Mouse (Mus musculus): ENCODE data around the gene Taok1. TPM values are rescaled to one million over a fixed set of nuclear protein-coding genes. Genes with fewer than 3 reads are reported as not detected.

Taok1 gene
- polyA plus RNA-seq, 1 experiment = 9.2 TPM

DNA sequence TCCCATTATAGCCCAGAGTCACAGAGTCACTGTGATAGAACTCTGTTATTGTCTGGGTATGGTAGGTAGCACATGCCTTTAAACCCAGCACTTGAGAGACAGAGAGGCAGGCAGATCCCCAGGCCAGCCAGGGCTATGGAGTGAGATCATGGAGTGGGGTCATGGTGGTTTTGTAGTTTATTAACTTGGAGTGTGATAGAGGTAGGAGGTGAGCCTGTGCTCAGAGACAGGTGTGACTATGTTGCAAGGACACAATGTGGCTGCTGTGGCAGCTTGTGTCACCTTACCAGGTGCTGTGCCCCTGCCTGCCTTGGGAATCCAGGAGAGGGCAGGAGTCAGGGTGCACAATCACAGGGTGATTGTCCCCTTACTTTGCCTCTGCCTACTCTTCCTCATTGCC lies 112.1 kb downstream of the Taok1 start:
- Histone ChIP-seq H3K4me2 (ENCODE audit: low read depth) (no peak overlapping the region), H3K4me3 (no peak overlapping the region), H3K36me3 (ENCODE audit: control insufficient read depth, insufficient read depth) (no peaks in the 10 kb centered on the region), H3ac (ENCODE audit: control insufficient read depth, insufficient read length) (no peak overlapping the region), H3K27me3 (ENCODE audit: control insufficient read depth, insufficient read depth, insufficient read length) (no peaks in the 10 kb centered on the region), H3K79me2 (ENCODE audit: control insufficient read depth, insufficient read depth) (peaks cover 55% of the 10 kb centered on the region)
- TF ChIP-seq TCF3 (IDR thresholded peaks at IDR 0.05; ENCODE audit: insufficient read length, low read depth) (no peak), TCF12 (IDR thresholded peaks at IDR 0.05; ENCODE audit: insufficient read depth, poor library complexity, severe bottlenecking) (no peak), REST (IDR thresholded peaks at IDR 0.05; ENCODE audit: insufficient read depth, insufficient read length) (no peak), MYOG (IDR thresholded peaks at IDR 0.05; ENCODE audit: control insufficient read depth in 1 of 3, insufficient read depth in 1 of 3, insufficient read length in 2 of 3, low read depth in 2 of 3) (no peak), CEBPB (IDR thresholded peaks at IDR 0.05; ENCODE audit: insufficient read depth, poor library complexity, severe bottlenecking) (no peak), POLR2A (IDR thresholded peaks at IDR 0.05; ENCODE audit: insufficient read length, low read depth) (no peak), SRF (IDR thresholded peaks at IDR 0.05; ENCODE audit: control insufficient read depth, insufficient read length, low read depth) (no peak), E2F4 (IDR thresholded peaks at IDR 0.05; ENCODE audit: insufficient read depth) (no peak), MYOD1 (IDR thresholded peaks at IDR 0.05; ENCODE audit: control insufficient read depth in 1 of 3, insufficient read length in 2 of 3, low read depth in 2 of 3) (no peak)

DNA sequence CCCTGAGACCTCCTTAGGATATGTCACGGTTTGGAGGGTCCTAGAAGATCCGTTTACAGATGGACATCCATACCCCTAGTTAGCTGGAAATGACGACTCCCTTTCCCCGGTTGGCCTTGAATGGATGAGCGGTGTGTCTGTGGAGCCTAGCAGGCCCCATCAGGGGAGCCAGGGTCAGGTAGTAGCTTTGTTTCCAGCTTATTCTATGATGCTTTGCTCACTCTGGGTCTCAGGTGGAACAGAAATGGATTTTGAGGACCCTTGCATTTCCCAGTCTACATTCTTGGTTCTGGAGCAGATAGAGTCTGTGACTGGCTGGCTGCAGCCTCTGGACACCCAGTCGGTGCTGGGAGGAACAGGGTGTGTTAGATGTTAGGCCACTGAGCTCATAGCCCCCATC lies 112.8 kb downstream of the Taok1 start:
- Histone ChIP-seq H3K27me3 (ENCODE audit: control insufficient read depth, insufficient read depth, insufficient read length) (no peaks in the 10 kb centered on the region), H3ac (ENCODE audit: control insufficient read depth, insufficient read length) (no peak overlapping the region), H3K4me3 (peak overlapping the region; percentile 57), H3K79me2 (ENCODE audit: control insufficient read depth, insufficient read depth) (peaks cover 55% of the 10 kb centered on the region), H3K36me3 (ENCODE audit: control insufficient read depth, insufficient read depth) (no peaks in the 10 kb centered on the region), H3K4me2 (ENCODE audit: low read depth) (peak overlapping the region; percentile 97)
- no peak for TF ChIP-seq CEBPB (IDR thresholded peaks at IDR 0.05; ENCODE audit: insufficient read depth, poor library complexity, severe bottlenecking)
- no peak for TF ChIP-seq USF1 (IDR thresholded peaks at IDR 0.05; ENCODE audit: low read depth)
- TF ChIP-seq E2F4 (IDR thresholded peaks at IDR 0.05; ENCODE audit: insufficient read depth) = no peak
- TF ChIP-seq SRF (IDR thresholded peaks at IDR 0.05; ENCODE audit: control insufficient read depth, insufficient read length, low read depth) = no peak
- TF ChIP-seq MAX (IDR thresholded peaks at IDR 0.05; ENCODE audit: low read depth) = no peak
- no peak for TF ChIP-seq TCF3 (IDR thresholded peaks at IDR 0.05; ENCODE audit: insufficient read length, low read depth)
- no peak for TF ChIP-seq MYOG (IDR thresholded peaks at IDR 0.05; ENCODE audit: control insufficient read depth in 1 of 3, insufficient read depth in 1 of 3, insufficient read length in 2 of 3, low read depth in 2 of 3)
- TF ChIP-seq REST (IDR thresholded peaks at IDR 0.05; ENCODE audit: insufficient read depth, insufficient read length) = no peak
- TF ChIP-seq POLR2A (IDR thresholded peaks at IDR 0.05; ENCODE audit: insufficient read length, low read depth) = no peak
- TF ChIP-seq POLR2AphosphoS2 (IDR thresholded peaks at IDR 0.05; ENCODE audit: insufficient read length, low read depth) = no peak
- TF ChIP-seq MYOD1 (IDR thresholded peaks at IDR 0.05; ENCODE audit: control insufficient read depth in 1 of 3, insufficient read length in 2 of 3, low read depth in 2 of 3) = no peak

DNA sequence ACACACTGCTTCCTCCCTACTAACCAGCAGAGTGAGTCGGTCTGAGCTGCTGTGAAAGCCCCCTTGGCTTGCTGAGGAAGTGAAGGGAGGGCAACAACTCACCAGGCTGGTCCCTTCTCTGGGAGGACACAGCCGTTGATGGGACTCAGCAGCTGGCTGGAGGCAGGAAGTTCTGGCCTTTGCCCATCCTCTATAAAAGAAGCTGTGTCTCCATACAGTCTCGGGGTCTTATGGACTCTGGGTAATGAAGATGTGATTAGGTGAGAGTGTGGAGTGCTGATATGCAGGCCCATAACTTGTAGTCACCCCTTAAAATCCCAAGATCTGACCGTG lies 113.3 kb downstream of the Taok1 start:
- TF ChIP-seq TCF12 (IDR thresholded peaks at IDR 0.05; ENCODE audit: insufficient read depth, poor library complexity, severe bottlenecking) (no peak), MYOD1 (IDR thresholded peaks at IDR 0.05; ENCODE audit: control insufficient read depth in 1 of 3, insufficient read length in 2 of 3, low read depth in 2 of 3) (peak in 2 of 3 experiments; percentile 60 to 69), CEBPB (IDR thresholded peaks at IDR 0.05; ENCODE audit: insufficient read depth, poor library complexity, severe bottlenecking) (no peak), USF1 (IDR thresholded peaks at IDR 0.05; ENCODE audit: low read depth) (no peak)
- H3K27me3 ChIP-seq (ENCODE audit: control insufficient read depth, insufficient read depth, insufficient read length) = no peaks in the 10 kb centered on the region
- H3K4me2 ChIP-seq (ENCODE audit: low read depth) = peak overlapping the region; percentile 97
- peak overlapping the region; percentile 82 for H3ac ChIP-seq (ENCODE audit: control insufficient read depth, insufficient read length)
- H3K36me3 ChIP-seq (ENCODE audit: control insufficient read depth, insufficient read depth) = no peaks in the 10 kb centered on the region
- peaks cover 55% of the 10 kb centered on the region for H3K79me2 ChIP-seq (ENCODE audit: control insufficient read depth, insufficient read depth)
- H3K4me3 ChIP-seq = peak overlapping the region; percentile 57

DNA sequence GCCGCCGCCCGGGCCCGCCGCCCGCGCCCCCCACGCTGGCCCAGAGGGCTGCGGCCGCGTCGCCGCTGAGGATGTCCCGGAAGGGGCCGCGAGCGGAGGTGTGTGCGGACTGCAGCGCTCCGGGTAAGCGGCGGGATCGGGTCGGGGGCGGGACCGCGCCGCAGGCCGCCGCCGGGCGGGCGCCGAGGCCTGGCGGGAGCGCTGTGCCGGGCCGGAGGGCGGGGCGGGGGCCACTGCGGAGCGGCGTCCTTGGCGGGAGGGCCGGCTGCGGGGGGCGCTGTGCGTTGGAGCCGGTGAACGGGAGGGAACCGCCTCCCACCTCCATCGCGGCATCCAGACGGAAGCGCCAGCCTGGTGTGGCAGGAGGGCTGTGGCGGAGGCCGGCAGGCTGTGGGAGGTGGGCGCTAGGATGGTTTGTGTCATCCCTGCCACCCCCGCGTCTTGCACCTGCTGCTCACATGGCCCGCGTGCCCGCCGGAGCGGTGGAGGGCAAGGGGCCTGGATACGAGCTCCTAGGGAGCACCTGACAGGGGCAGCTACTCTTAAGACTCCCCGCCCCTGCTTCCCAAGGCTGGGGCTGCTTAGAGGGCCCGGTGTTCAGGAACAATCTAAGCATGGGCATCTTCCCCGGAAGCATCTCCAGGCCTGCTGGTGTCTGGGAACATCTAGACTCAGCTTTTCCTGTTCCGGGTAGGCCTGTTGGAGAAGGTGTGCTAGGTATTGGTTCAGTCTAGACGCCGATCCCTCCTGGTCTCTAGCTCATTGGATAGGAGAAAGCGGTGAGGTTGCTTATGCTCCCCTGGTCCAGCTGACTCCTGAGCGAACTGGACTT lies 113.9 kb downstream of the Taok1 start, which contains the start of gene Git1:
Gene Git1, plus strand, starts transcription at position 51 of the 832 bp plus-strand sequence.
- TF ChIP-seq POLR2A (IDR thresholded peaks at IDR 0.05; ENCODE audit: insufficient read length, low read depth) (peak; percentile 46), CEBPB (IDR thresholded peaks at IDR 0.05; ENCODE audit: insufficient read depth, poor library complexity, severe bottlenecking) (no peak), TCF3 (IDR thresholded peaks at IDR 0.05; ENCODE audit: insufficient read length, low read depth) (no peak), POLR2AphosphoS2 (IDR thresholded peaks at IDR 0.05; ENCODE audit: insufficient read length, low read depth) (peak; percentile 25), MYOG (IDR thresholded peaks at IDR 0.05; ENCODE audit: control insufficient read depth in 1 of 3, insufficient read depth in 1 of 3, insufficient read length in 2 of 3, low read depth in 2 of 3) (peak in 2 of 3 experiments; percentile 49 to 71), MYOD1 (IDR thresholded peaks at IDR 0.05; ENCODE audit: control insufficient read depth in 1 of 3, insufficient read length in 2 of 3, low read depth in 2 of 3) (peak in 2 of 3 experiments; percentile 40 to 84), SRF (IDR thresholded peaks at IDR 0.05; ENCODE audit: control insufficient read depth, insufficient read length, low read depth) (no peak), MAX (IDR thresholded peaks at IDR 0.05; ENCODE audit: low read depth) (no peak)
- H3K36me3 ChIP-seq (ENCODE audit: control insufficient read depth, insufficient read depth) = no peaks in the 10 kb centered on the region
- no peaks in the 10 kb centered on the region for H3K27me3 ChIP-seq (ENCODE audit: control insufficient read depth, insufficient read depth, insufficient read length)
- H3K79me2 ChIP-seq (ENCODE audit: control insufficient read depth, insufficient read depth) = peaks cover 57% of the 10 kb centered on the region
- H3K4me3 ChIP-seq = peak within 1 kb of the TSS; percentile 57
- peak within 1 kb of the TSS; percentile 100 for H3K4me2 ChIP-seq (ENCODE audit: low read depth)
- H3ac ChIP-seq (ENCODE audit: control insufficient read depth, insufficient read length) = peak within 1 kb of the TSS; percentile 82

DNA sequence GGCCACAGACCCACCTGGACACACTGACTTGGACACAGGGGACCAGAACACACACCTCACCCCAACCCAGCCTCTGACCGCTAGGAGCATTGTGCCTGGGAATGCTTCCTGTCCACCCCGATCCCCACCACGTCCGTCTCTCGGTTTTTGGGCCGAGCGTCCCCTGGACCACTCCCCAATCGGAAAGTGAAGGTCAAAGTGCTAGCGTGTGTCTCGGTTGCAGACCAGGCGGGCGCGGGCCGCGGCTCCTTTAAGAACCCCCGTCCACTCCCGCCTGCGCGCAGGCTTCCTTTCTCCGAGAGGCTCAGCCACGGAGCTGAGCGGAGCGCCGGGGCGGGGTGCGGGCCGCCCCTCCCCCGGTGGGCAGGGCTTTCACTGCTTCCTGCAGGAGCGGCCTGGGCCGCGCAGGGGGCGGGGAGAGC lies 114.7 kb downstream of the Taok1 start:
- Histone ChIP-seq H3K36me3 (ENCODE audit: control insufficient read depth, insufficient read depth) (no peaks in the 10 kb centered on the region), H3K79me2 (ENCODE audit: control insufficient read depth, insufficient read depth) (peaks cover 54% of the 10 kb centered on the region), H3K4me2 (ENCODE audit: low read depth) (peak overlapping the region; percentile 100), H3ac (ENCODE audit: control insufficient read depth, insufficient read length) (peak overlapping the region; percentile 82), H3K4me3 (peak overlapping the region; percentile 57), H3K27me3 (ENCODE audit: control insufficient read depth, insufficient read depth, insufficient read length) (no peaks in the 10 kb centered on the region)
- no peak for TF ChIP-seq TCF3 (IDR thresholded peaks at IDR 0.05; ENCODE audit: insufficient read length, low read depth)
- no peak for TF ChIP-seq MYOD1 (IDR thresholded peaks at IDR 0.05; ENCODE audit: control insufficient read depth in 1 of 3, insufficient read length in 2 of 3, low read depth in 2 of 3)
- TF ChIP-seq TCF12 (IDR thresholded peaks at IDR 0.05; ENCODE audit: insufficient read depth, poor library complexity, severe bottlenecking) = no peak
- TF ChIP-seq SRF (IDR thresholded peaks at IDR 0.05; ENCODE audit: control insufficient read depth, insufficient read length, low read depth) = peak; percentile 3
- peak; percentile 28 for TF ChIP-seq POLR2A (IDR thresholded peaks at IDR 0.05; ENCODE audit: insufficient read length, low read depth)

Measured in myocyte (in vitro differentiated cells).